Mouse (Mus musculus): ENCODE measurements at regions not wholly inside any gene's neighbourhood (a gene's known extent, or its start where the extent isn't known, plus 50 kb on each side); places are given as distances from the start of the nearest gene placed in this dataset.

- no peak overlapping the region for H3K9ac ChIP-seq
- TF ChIP-seq CTCF (IDR thresholded peaks at IDR 0.05; ENCODE audit: low read depth): no peak
- H3K36me3 ChIP-seq (ENCODE audit: insufficient read depth): no peaks in the 10 kb centered on the region
- no peak overlapping the region for H3K4me2 ChIP-seq
- WGBS: 56% methylated on average over 8 of the region's 8 CpGs
- H3K27ac ChIP-seq (ENCODE audit: low read depth): no peak overlapping the region
- H3K27me3 ChIP-seq (ENCODE audit: insufficient read depth, low read length): 0 out of 2 replicates have a peak, but pooled peaks cover 3% of the 10 kb centered on the region
- DNase-seq (no peak), ATAC-seq (ENCODE audit: insufficient read depth) (no peak)
- H3K4me1 ChIP-seq (ENCODE audit: insufficient read depth): peaks cover 15% of the 10 kb centered on the region
- no peaks in the 10 kb centered on the region for H3K9me3 ChIP-seq (ENCODE audit: low read depth, low read length)
- no peak overlapping the region for H3K4me3 ChIP-seq (ENCODE audit: low read depth, low read length)
Observed at GRCm38 (mm10) chr8:10914616-10915015, 93.6 kb downstream of the Irs2 start.

- H3K4me1 ChIP-seq (ENCODE audit: insufficient read depth): peaks cover 15% of the 10 kb centered on the region
- no peaks in the 10 kb centered on the region for H3K9me3 ChIP-seq (ENCODE audit: low read depth, low read length)
- no peak for ATAC-seq (ENCODE audit: insufficient read depth)
- TF ChIP-seq CTCF (IDR thresholded peaks at IDR 0.05; ENCODE audit: low read depth): no peak
- 0 out of 2 replicates have a peak, but pooled peaks cover 3% of the 10 kb centered on the region for H3K27me3 ChIP-seq (ENCODE audit: insufficient read depth, low read length)
- no peak overlapping the region for H3K9ac ChIP-seq
- no peak overlapping the region for H3K4me2 ChIP-seq
- no peak for DNase-seq
- no peak overlapping the region for H3K27ac ChIP-seq (ENCODE audit: low read depth)
- WGBS: 47% methylated on average over 2 of the region's 2 CpGs
- no peak overlapping the region for H3K4me3 ChIP-seq (ENCODE audit: low read depth, low read length)
- no peaks in the 10 kb centered on the region for H3K36me3 ChIP-seq (ENCODE audit: insufficient read depth)
Observed at GRCm38 (mm10) chr8:10912436-10912835, 95.8 kb downstream of the Irs2 start.

GRCm38 (mm10) chr8:10911371-10911770, 96.9 kb downstream of the Irs2 start:
- no peak overlapping the region for H3K27ac ChIP-seq (ENCODE audit: low read depth)
- no peaks in the 10 kb centered on the region for H3K9me3 ChIP-seq (ENCODE audit: low read depth, low read length)
- no peak for TF ChIP-seq CTCF (IDR thresholded peaks at IDR 0.05; ENCODE audit: low read depth)
- H3K4me2 ChIP-seq: no peak overlapping the region
- no peak overlapping the region for H3K9ac ChIP-seq
- WGBS: 74% methylated on average over 4 of the region's 4 CpGs
- DNase-seq (no peak), ATAC-seq (ENCODE audit: insufficient read depth) (no peak)
- H3K4me1 ChIP-seq (ENCODE audit: insufficient read depth): peaks cover 15% of the 10 kb centered on the region
- 0 out of 2 replicates have a peak, but pooled peaks cover 3% of the 10 kb centered on the region for H3K27me3 ChIP-seq (ENCODE audit: insufficient read depth, low read length)
- H3K4me3 ChIP-seq (ENCODE audit: low read depth, low read length): no peak overlapping the region
- H3K36me3 ChIP-seq (ENCODE audit: insufficient read depth): no peaks in the 10 kb centered on the region

GRCm38 (mm10) chr8:10910954-10911353, 97.3 kb downstream of the Irs2 start:
- DNase-seq (peak; percentile 37), ATAC-seq (ENCODE audit: insufficient read depth) (peak; percentile 23; the same call in 1 of the 2 replicates)
- H3K27me3 ChIP-seq (ENCODE audit: insufficient read depth, low read length): 0 out of 2 replicates have a peak, but pooled peaks cover 3% of the 10 kb centered on the region
- H3K9me3 ChIP-seq (ENCODE audit: low read depth, low read length): no peaks in the 10 kb centered on the region
- H3K36me3 ChIP-seq (ENCODE audit: insufficient read depth): no peaks in the 10 kb centered on the region
- 67% methylated on average over 6 of the region's 6 CpGs for whole genome bisulfite sequencing
- peaks cover 15% of the 10 kb centered on the region for H3K4me1 ChIP-seq (ENCODE audit: insufficient read depth)
- H3K9ac ChIP-seq: no peak overlapping the region
- peak overlapping the region; percentile 59; the same call in 1 of the 2 replicates for H3K27ac ChIP-seq (ENCODE audit: low read depth)
- H3K4me2 ChIP-seq: no peak overlapping the region
- TF ChIP-seq CTCF (IDR thresholded peaks at IDR 0.05; ENCODE audit: low read depth): no peak
- H3K4me3 ChIP-seq (ENCODE audit: low read depth, low read length): no peak overlapping the region

- H3K27ac ChIP-seq (ENCODE audit: low read depth): peak overlapping the region; percentile 59; the same call in 1 of the 2 replicates
- TF ChIP-seq CTCF (IDR thresholded peaks at IDR 0.05; ENCODE audit: low read depth): no peak
- H3K9ac ChIP-seq: no peak overlapping the region
- DNase-seq: peak; percentile 87
- WGBS: 16% methylated on average over 6 of the region's 6 CpGs
- peak; percentile 78 for ATAC-seq (ENCODE audit: insufficient read depth)
- no peak overlapping the region for H3K4me3 ChIP-seq (ENCODE audit: low read depth, low read length)
- H3K4me2 ChIP-seq: no peak overlapping the region
- H3K27me3 ChIP-seq (ENCODE audit: insufficient read depth, low read length): 0 out of 2 replicates have a peak, but pooled peaks cover 3% of the 10 kb centered on the region
- H3K9me3 ChIP-seq (ENCODE audit: low read depth, low read length): no peaks in the 10 kb centered on the region
- no peaks in the 10 kb centered on the region for H3K36me3 ChIP-seq (ENCODE audit: insufficient read depth)
- peaks cover 15% of the 10 kb centered on the region for H3K4me1 ChIP-seq (ENCODE audit: insufficient read depth)
Observed at GRCm38 (mm10) chr8:10910244-10910872, 97.9 kb downstream of the Irs2 start.

GRCm38 (mm10) chr8:10909155-10909554, 99.1 kb downstream of the Irs2 start:
- Histone ChIP-seq H3K9ac (no peak overlapping the region), H3K27ac (ENCODE audit: low read depth) (no peak overlapping the region), H3K9me3 (ENCODE audit: low read depth, low read length) (no peaks in the 10 kb centered on the region), H3K4me3 (ENCODE audit: low read depth, low read length) (no peak overlapping the region), H3K36me3 (ENCODE audit: insufficient read depth) (no peaks in the 10 kb centered on the region), H3K27me3 (ENCODE audit: insufficient read depth, low read length) (0 out of 2 replicates have a peak, but pooled peaks cover 3% of the 10 kb centered on the region), H3K4me2 (no peak overlapping the region), H3K4me1 (ENCODE audit: insufficient read depth) (peaks cover 15% of the 10 kb centered on the region)
- no peak for TF ChIP-seq CTCF (IDR thresholded peaks at IDR 0.05; ENCODE audit: low read depth)
- 87% methylated on average over 6 of the region's 6 CpGs for WGBS
- no peak for DNase-seq
- ATAC-seq (ENCODE audit: insufficient read depth): no peak

- H3K27me3 ChIP-seq (ENCODE audit: insufficient read depth, low read length): no peaks in the 10 kb centered on the region
- no peaks in the 10 kb centered on the region for H3K36me3 ChIP-seq (ENCODE audit: insufficient read depth)
- peaks cover 11% of the 10 kb centered on the region for H3K4me1 ChIP-seq (ENCODE audit: insufficient read depth)
- no peak overlapping the region for H3K4me2 ChIP-seq
- 50% methylated on average over 6 of the region's 6 CpGs for WGBS
- no peak overlapping the region for H3K9ac ChIP-seq
- H3K9me3 ChIP-seq (ENCODE audit: low read depth, low read length): no peaks in the 10 kb centered on the region
- DNase-seq: peak; percentile 45
- H3K27ac ChIP-seq (ENCODE audit: low read depth): no peak overlapping the region
- H3K4me3 ChIP-seq (ENCODE audit: low read depth, low read length): no peak overlapping the region
- no peak for ATAC-seq (ENCODE audit: insufficient read depth)
- TF ChIP-seq CTCF (IDR thresholded peaks at IDR 0.05; ENCODE audit: low read depth): no peak
Observed at GRCm38 (mm10) chr8:10906353-10906752, 101.9 kb downstream of the Irs2 start.

Measured in lung, embryonic 14.5 days (tissue).